11 mouse cellular contexts compared by ENCODE assay signal in genomic region chr9:10663101-10663500, GRCm38 (mm10).
DNase-seq lines count a peak whose midpoint lies in the region; ATAC-seq lines count a peak whose summit lies in the region.
"Had no signal": no experiment of that assay in that cellular context is flagged by ENCODE, and none has a peak within 500 bp of the region (broad histone marks: within the 10 kb centered on the region; RNA-seq: fewer than 3 reads in every experiment).

No protein-coding gene starts in this region.

- ATAC-seq in heart, embryonic 15.5 days (replicated peaks; ENCODE audit: insufficient number of reproducible peaks, insufficient read depth, low FRiP score, low read depth), result 0 out of 2 replicates have a peak, but pooled peaks have one; percentile 53

- no peak overlapping the region for H3K9ac ChIP-seq in heart, embryonic 15.5 days
- H3K9ac ChIP-seq: embryonic facial prominence, embryonic 15.5 days had no signal

- no peak overlapping the region for H3K27ac ChIP-seq in heart, embryonic 15.5 days
- no peak overlapping the region for H3K27ac ChIP-seq in heart, embryonic 10.5 days
- H3K27ac ChIP-seq: embryonic facial prominence, embryonic 15.5 days; stomach, postnatal 0 days had no signal

- DNase-seq in heart, embryonic 10.5 days (ENCODE audit: low spot score), result no peak
- peak; percentile 45 to 48 for DNase-seq in cerebellum, postnatal 36 days
- DNase-seq in layer of hippocampus, adult 9-10 months (ENCODE audit: low spot score), result peak; percentile 27
- peak; percentile 62 to 66 for DNase-seq in right cerebral cortex, adult 2 months (ENCODE audit: low spot score in 2 of 2)
- DNase-seq in urinary bladder, postnatal 4 days (ENCODE audit: low spot score in 2 of 2), result no peak
- DNase-seq in kidney, postnatal 10 days, result no peak
- no peak for DNase-seq in thymus, postnatal 4 days

- H3K4me2 ChIP-seq in heart, embryonic 15.5 days, result no peak overlapping the region
- H3K4me2 ChIP-seq: embryonic facial prominence, embryonic 15.5 days had no signal

- H3K4me1 ChIP-seq in heart, embryonic 15.5 days (replicated peaks), result 0 out of 2 replicates have a peak, but pooled peaks cover 2% of the 10 kb centered on the region
- H3K4me1 ChIP-seq in heart, embryonic 10.5 days, result no peaks in the 10 kb centered on the region
- H3K4me1 ChIP-seq: embryonic facial prominence, embryonic 15.5 days had no signal

- H3K9me3 ChIP-seq in heart, embryonic 15.5 days (replicated peaks), result no peaks in the 10 kb centered on the region
- H3K9me3 ChIP-seq in heart, embryonic 10.5 days, result no peaks in the 10 kb centered on the region
- H3K9me3 ChIP-seq: embryonic facial prominence, embryonic 15.5 days had no signal

- no peaks in the 10 kb centered on the region for H3K36me3 ChIP-seq in heart, embryonic 15.5 days
- no peaks in the 10 kb centered on the region for H3K36me3 ChIP-seq in heart, embryonic 10.5 days
- H3K36me3 ChIP-seq: embryonic facial prominence, embryonic 15.5 days had no signal

- WGBS in heart, embryonic 15.5 days, result 46% methylated on average over 2 of the region's 2 CpGs
- WGBS in heart, embryonic 10.5 days, result 62% methylated on average over 2 of the region's 2 CpGs

- no peak overlapping the region for H3K4me3 ChIP-seq in heart, embryonic 15.5 days
- no peak overlapping the region for H3K4me3 ChIP-seq in heart, embryonic 10.5 days
- H3K4me3 ChIP-seq: embryonic facial prominence, embryonic 15.5 days had no signal

- no peaks in the 10 kb centered on the region for H3K27me3 ChIP-seq in heart, embryonic 15.5 days
- H3K27me3 ChIP-seq in heart, embryonic 10.5 days (ENCODE audit: insufficient read depth, poor library complexity, severe bottlenecking), result no peaks in the 10 kb centered on the region
- H3K27me3 ChIP-seq: CH12.LX; embryonic facial prominence, embryonic 15.5 days had no signal

Comparison
In these comparisons a context has a peak if more than half of its experiments do, and no peak if none do; other contexts are left out.
1. DNase-seq: peak in cerebellum, postnatal 36 days (2 of 2), layer of hippocampus, adult 9-10 months (single experiment) and right cerebral cortex, adult 2 months (2 of 2); none in heart, embryonic 10.5 days (single experiment), urinary bladder, postnatal 4 days (0 of 2), kidney, postnatal 10 days (single experiment) and thymus, postnatal 4 days (single experiment).